Mouse (Mus musculus): ENCODE results near the gene Cyb5b. TPM values are rescaled to one million over a fixed set of nuclear protein-coding genes. Genes with fewer than 3 reads are reported as not detected.
"Not testable (repeated sequence)": the region's sequence is repeated elsewhere in the genome, so short reads cannot be mapped to it uniquely, and the experiment has no call there.

The Cyb5b gene
- 10 to 100 TPM; 88.3 to 91.7 TPM for total RNA-seq (2021)

- DNase-seq (ENCODE audit: low spot score in 2 of 2) = peak; percentile 94 to 95
- intact Hi-C loops (cut with DNase I) = loop anchor here (2.0 to 10.0 kb wide), 2 partner anchors 32 to 144 kb away; partner anchors contain the start of gene Nfat5
Observed at GRCm38 (mm10) chr8:107150404-107151157, at the start of gene Cyb5b. TSS of gene Cyb5b (plus strand) at chr8:107150640.

GRCm38 (mm10) chr8:107104547-107104946 is 45.9 kb upstream of the Cyb5b start:
- peak; percentile 63 to 66 for DNase-seq (ENCODE audit: low spot score in 2 of 2)
- intact Hi-C loops (cut with DNase I) = loop anchor here (5.0 kb wide), 2 partner anchors 218 to 323 kb away; partner anchors contain the start of gene Nob1

GRCm38 (mm10) chr8:107108089-107108488 is 42.4 kb upstream of the Cyb5b start:
- intact Hi-C loops (cut with DNase I); DNase-seq (ENCODE audit: low spot score in 2 of 2): not testable (repeated sequence)

GRCm38 (mm10) chr8:107108978-107109720 is 41.3 kb upstream of the Cyb5b start:
- intact Hi-C loops (cut with DNase I) = no loop called here
- DNase-seq (ENCODE audit: low spot score in 2 of 2) = no peak

GRCm38 (mm10) chr8:107109816-107110435 is 40.5 kb upstream of the Cyb5b start:
- intact Hi-C loops (cut with DNase I) = loop anchor here (10.0 kb wide), 1 partner anchor 185 kb away; the partner anchor contains the start of gene Nfat5

GRCm38 (mm10) chr8:107110629-107111330 is 39.7 kb upstream of the Cyb5b start:
- DNase-seq (ENCODE audit: low spot score in 2 of 2) = no peak
- intact Hi-C loops (cut with DNase I) = loop anchor here (10.0 kb wide), 1 partner anchor 184 kb away; the partner anchor contains the start of gene Nfat5

More at GRCm38 (mm10) chr8:107109816-107110435, 40.5 kb upstream of the Cyb5b start:
- no peak for DNase-seq (ENCODE audit: low spot score in 2 of 2)

GRCm38 (mm10) chr8:107111340-107112105 is 38.9 kb upstream of the Cyb5b start:
- DNase-seq (ENCODE audit: low spot score in 2 of 2) = no peak
- intact Hi-C loops (cut with DNase I) = loop anchor here (10.0 kb wide), 1 partner anchor 183 kb away; the partner anchor contains the start of gene Nfat5

GRCm38 (mm10) chr8:107113209-107113608 is 37.2 kb upstream of the Cyb5b start:
- intact Hi-C loops (cut with DNase I) = loop anchor here (10.0 kb wide), 1 partner anchor 182 kb away; the partner anchor contains the start of gene Nfat5
- no peak for DNase-seq (ENCODE audit: low spot score in 2 of 2)

- intact Hi-C loops (cut with DNase I) = loop anchor here (10.0 kb wide), 1 partner anchor 180 kb away; the partner anchor contains the start of gene Nfat5
- peak; percentile 23 to 46 for DNase-seq (ENCODE audit: low spot score in 2 of 2)
Observed at GRCm38 (mm10) chr8:107114150-107115007, 36.1 kb upstream of the Cyb5b start.

- intact Hi-C loops (cut with DNase I) = loop anchor here (10.0 kb wide), 1 partner anchor 180 kb away; the partner anchor contains the start of gene Nfat5
- DNase-seq (ENCODE audit: low spot score in 2 of 2) = no peak
Observed at GRCm38 (mm10) chr8:107115008-107115320, 35.5 kb upstream of the Cyb5b start.

- intact Hi-C loops (cut with DNase I) = loop anchor here (1.0 to 10.0 kb wide), 2 partner anchors 179 to 208 kb away; partner anchors contain the start of gene Nfat5
- DNase-seq (ENCODE audit: low spot score in 2 of 2) = peak; percentile 56 to 81
Observed at GRCm38 (mm10) chr8:107116023-107116422, 34.4 kb upstream of the Cyb5b start.

GRCm38 (mm10) chr8:107117019-107117418 is 33.4 kb upstream of the Cyb5b start:
- no peak for DNase-seq (ENCODE audit: low spot score in 2 of 2)
- intact Hi-C loops (cut with DNase I) = loop anchor here (10.0 kb wide), 1 partner anchor 178 kb away; the partner anchor contains the start of gene Nfat5

GRCm38 (mm10) chr8:107118803-107119233 is 31.6 kb upstream of the Cyb5b start:
- intact Hi-C loops (cut with DNase I) = loop anchor here (2.0 to 10.0 kb wide), 2 partner anchors 32 to 176 kb away; partner anchors contain the start of genes Cyb5b and Nfat5
- DNase-seq (ENCODE audit: low spot score in 2 of 2) = no peak

GRCm38 (mm10) chr8:107119412-107119811 is 31.0 kb upstream of the Cyb5b start:
- intact Hi-C loops (cut with DNase I) = loop anchor here (2.0 to 10.0 kb wide), 2 partner anchors 31 to 175 kb away; partner anchors contain the start of genes Cyb5b and Nfat5
- no peak for DNase-seq (ENCODE audit: low spot score in 2 of 2)

- no peak for DNase-seq (ENCODE audit: low spot score in 2 of 2)
- intact Hi-C loops (cut with DNase I) = no loop called here
Observed at GRCm38 (mm10) chr8:107120806-107121205, 29.6 kb upstream of the Cyb5b start.

GRCm38 (mm10) chr8:107121681-107122291 is 28.7 kb upstream of the Cyb5b start:
- intact Hi-C loops (cut with DNase I) = no loop called here
- no peak for DNase-seq (ENCODE audit: low spot score in 2 of 2)

Data from left cerebral cortex, postnatal 36 days (tissue).